Mouse (Mus musculus) T-helper 2 cell (primary cell): ENCODE data around the gene Asdurf.
"Not testable (repeated sequence)": the region's sequence is repeated elsewhere in the genome, so short reads cannot be mapped to it uniquely, and the experiment has no call there.

ENCODE experiments used
- in situ Hi-C: fragments of 300-600 bp; cut with MboI, MseI; formaldehyde crosslinking; loops from one replicate; pipeline ENCODE4 v1.15.1; 2025; ENCODE audit warnings: high pct_unique_total_duplicates

Asdurf gene

GRCm38 (mm10) chr1:53352327-53353261 lies at the start of gene Asdurf, which contains the start of the genes Gm28551 and Asnsd1:
TSS of gene Asdurf (minus strand) at chr1:53352619.
TSS of gene Gm28551 (minus strand) at chr1:53352667.
TSS of gene Asnsd1 (minus strand) at chr1:53352752.
- in situ Hi-C loops = loop anchor here (5.0 kb wide), 2 partner anchors 45 to 625 kb away; partner anchors contain the start of gene Mfsd6

GRCm38 (mm10) chr1:53393936-53394760 lies 41.7 kb upstream of the Asdurf start:
- in situ Hi-C loops = not testable (repeated sequence)

GRCm38 (mm10) chr1:53388762-53389161 lies 36.3 kb upstream of the Asdurf start:
- in situ Hi-C loops = no loop called here

GRCm38 (mm10) chr1:53384085-53384688 lies 31.8 kb upstream of the Asdurf start:
- in situ Hi-C loops = no loop called here

- in situ Hi-C loops = no loop called here
Observed at GRCm38 (mm10) chr1:53377731-53378130, 25.3 kb upstream of the Asdurf start.

- in situ Hi-C loops = not testable (repeated sequence)
Observed at GRCm38 (mm10) chr1:53375965-53376364, 23.5 kb upstream of the Asdurf start.

GRCm38 (mm10) chr1:53358988-53359387 lies 6.6 kb upstream of the Asdurf start:
- in situ Hi-C loops = no loop called here

- in situ Hi-C loops = no loop called here
Observed at GRCm38 (mm10) chr1:53341071-53341470, 11.3 kb downstream of the Asdurf start.

- in situ Hi-C loops = not testable (repeated sequence)
Observed at GRCm38 (mm10) chr1:53337403-53337802, 15.0 kb downstream of the Asdurf start.

- in situ Hi-C loops = no loop called here
Observed at GRCm38 (mm10) chr1:53335465-53335864, 17.0 kb downstream of the Asdurf start.

GRCm38 (mm10) chr1:53333527-53333926 lies 18.9 kb downstream of the Asdurf start:
- in situ Hi-C loops = not testable (repeated sequence)

GRCm38 (mm10) chr1:53324827-53325494 lies 27.5 kb downstream of the Asdurf start:
- in situ Hi-C loops = no loop called here

GRCm38 (mm10) chr1:53324277-53324676 lies 28.1 kb downstream of the Asdurf start:
- in situ Hi-C loops = no loop called here

GRCm38 (mm10) chr1:53323254-53323653 lies 29.2 kb downstream of the Asdurf start:
- in situ Hi-C loops = no loop called here

GRCm38 (mm10) chr1:53321662-53322344 lies 30.6 kb downstream of the Asdurf start:
- in situ Hi-C loops = no loop called here

GRCm38 (mm10) chr1:53312989-53313967 lies 39.1 kb downstream of the Asdurf start, which contains the start of gene Osgepl1:
TSS of gene Osgepl1 (plus strand) at chr1:53313624.
- in situ Hi-C loops = no loop called here

- in situ Hi-C loops = no loop called here
Observed at GRCm38 (mm10) chr1:53300506-53300905, 51.9 kb downstream of the Asdurf start.
